Mouse (Mus musculus) left cerebral cortex, adult 8-10 months (tissue): Measurements from ENCODE around the gene Gm13694. TPM values are rescaled to one million over a fixed set of nuclear protein-coding genes. Genes with fewer than 3 reads are reported as not detected.
A peak's percentile ranks its signal among the peaks of the same experiment; 100 is the strongest.
"Not testable (repeated sequence)": the region's sequence is repeated elsewhere in the genome, so short reads cannot be mapped to it uniquely, and the experiment has no call there.

Experiments
- DNase-seq, 2 experiments: peaks; one replicate each; pipeline ENCODE4 v3.0.0; 2022; ENCODE audit warnings: low spot score in 2 of 2
- total RNA-seq, 4 experiments: library from RNA; stranded (reverse); gene quantifications; 2 replicates each; pipeline ENCODE4 v1.2.4; 2022

Gm13694 gene
- total RNA-seq = 1 to 10 TPM; 1.4 to 2.0 (median 1.8) TPM

- not testable (repeated sequence) for DNase-seq
Observed at GRCm38 (mm10) chr2:83978633-83979032, at the start of gene Gm13694. TSS of gene Gm13694 (plus strand) at chr2:83978933.

DNA sequence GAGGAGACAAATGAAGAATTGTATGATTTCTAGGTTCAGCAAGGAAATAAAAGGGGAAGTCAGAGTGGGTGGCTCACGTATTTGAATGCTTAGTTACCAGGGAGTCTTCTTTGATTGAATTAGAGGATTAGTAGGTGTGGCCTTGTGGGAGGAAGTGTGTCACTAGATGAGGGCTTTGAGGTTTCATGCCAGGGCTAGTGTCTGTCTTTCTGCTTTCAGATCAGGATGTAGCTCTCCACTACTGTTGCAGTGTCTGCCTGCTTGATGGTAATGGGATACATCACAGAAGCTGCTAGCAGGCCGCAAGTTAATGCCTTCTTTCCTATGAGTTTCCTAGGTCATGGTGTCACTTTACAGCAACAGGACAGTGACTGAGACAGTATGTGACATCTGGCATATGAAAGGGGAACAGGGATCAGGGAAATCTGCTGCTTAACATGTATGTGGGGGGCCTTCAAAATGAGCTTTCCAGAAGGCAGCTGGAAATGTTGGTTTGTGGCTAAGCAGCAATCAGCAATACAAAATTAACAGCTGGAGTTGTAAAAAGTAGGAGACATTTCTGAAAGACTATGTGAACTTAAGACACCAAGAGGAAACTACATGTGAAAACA, 49.1 kb upstream of the Gm13694 start:
- DNase-seq = no peak

DNA sequence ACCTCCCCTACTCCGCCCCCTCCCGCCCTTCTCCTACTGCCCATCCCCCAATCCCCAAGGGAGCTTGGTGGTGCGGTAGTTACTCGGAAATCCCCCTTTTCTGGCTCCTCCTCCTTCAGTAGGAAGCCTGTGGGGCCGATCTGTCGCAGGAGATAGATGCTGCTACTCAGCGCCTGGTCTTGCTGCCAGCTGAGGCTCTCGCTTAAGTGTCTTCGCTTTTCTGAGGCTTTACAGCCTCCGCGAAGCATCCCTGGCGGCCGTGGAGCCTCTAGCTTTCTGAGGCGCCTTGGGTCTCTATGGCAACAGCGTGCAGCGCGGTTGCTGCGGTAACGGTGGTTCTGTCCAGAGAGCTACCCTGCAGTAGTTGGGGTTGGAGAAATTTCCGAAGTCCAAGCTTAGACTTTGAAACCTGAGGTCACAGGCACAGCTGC, 37.8 kb upstream of the Gm13694 start, which contains the start of gene Zswim2:
Gene Zswim2 (minus strand): TSS at position 298 of the 431 bp plus-strand sequence.
- peak; percentile 86 to 91 for DNase-seq

DNA sequence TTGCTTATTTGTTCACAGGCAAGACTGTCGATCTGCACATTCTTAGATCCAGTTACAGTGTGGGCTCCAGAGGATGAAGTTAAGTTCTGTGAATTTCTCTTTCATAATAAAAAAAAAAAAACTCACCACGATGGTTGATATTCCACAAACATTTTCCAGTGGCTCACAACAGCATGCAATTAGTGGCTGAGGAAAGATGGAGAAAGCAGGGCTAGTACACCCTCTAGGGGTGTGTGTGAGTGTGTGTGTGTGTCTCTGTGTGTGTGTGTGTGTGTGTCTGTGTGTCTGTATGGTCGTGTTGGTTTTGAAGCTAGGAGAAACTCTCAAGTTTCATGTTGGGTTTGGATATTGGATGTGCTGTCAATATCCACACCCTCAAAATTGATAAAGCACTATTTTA, 37.4 kb upstream of the Gm13694 start:
- no peak for DNase-seq

DNA sequence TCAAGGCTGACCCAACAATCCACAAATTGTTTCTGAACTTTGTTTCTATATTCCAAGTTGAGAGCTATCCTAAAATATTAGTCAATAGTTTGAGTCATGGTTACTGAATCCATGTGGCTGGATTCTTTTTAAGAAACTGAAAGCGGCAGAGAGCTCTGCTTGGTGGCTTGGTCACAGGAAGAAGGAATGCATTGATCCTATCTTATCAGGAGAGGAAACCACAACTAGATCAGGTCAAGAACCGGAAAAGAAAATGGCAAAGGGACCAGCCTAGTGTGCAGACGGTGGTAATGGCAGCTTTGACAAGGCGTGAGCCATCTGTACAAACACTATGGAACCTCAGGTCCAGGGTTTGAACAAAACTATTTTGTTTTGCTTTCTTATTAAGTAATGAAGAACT, 36.9 kb upstream of the Gm13694 start:
- DNase-seq = no peak

DNA sequence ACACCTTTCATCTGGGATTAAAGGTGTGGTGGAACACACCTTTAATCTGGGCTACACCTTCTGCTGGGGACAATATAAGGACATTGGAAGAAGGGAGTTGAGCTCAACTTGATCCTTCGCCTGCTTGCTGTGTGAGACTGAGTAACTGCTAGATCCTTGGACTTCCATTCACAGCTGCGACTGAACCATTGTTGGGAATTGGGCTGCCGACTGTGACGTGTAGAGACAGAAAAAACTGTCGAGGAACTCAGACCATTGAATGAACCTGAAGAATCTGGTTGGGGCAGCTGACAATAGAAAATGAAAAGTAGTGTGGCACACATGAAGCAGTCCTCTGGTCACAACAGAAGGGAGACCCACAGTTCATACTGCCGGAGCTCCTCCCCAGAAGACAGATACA, 23.3 kb upstream of the Gm13694 start, which contains the start of gene Gm13698:
Gene Gm13698 (plus strand): TSS at position 301 of the 400 bp plus-strand sequence.
- not testable (repeated sequence) for DNase-seq

GRCm38 (mm10) chr2:83961203-83961602, 17.5 kb upstream of the Gm13694 start, which contains the start of gene Gm13693:
TSS of gene Gm13693 (plus strand) at chr2:83961503.
- DNase-seq = not testable (repeated sequence)

DNA sequence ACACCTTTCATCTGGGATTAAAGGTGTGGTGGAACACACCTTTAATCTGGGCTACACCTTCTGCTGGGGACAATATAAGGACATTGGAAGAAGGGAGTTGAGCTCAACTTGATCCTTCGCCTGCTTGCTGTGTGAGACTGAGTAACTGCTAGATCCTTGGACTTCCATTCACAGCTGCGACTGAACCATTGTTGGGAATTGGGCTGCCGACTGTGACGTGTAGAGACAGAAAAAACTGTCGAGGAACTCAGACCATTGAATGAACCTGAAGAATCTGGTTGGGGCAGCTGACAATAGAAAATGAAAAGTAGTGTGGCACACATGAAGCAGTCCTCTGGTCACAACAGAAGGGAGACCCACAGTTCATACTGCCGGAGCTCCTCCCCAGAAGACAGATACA, 11.7 kb upstream of the Gm13694 start, which contains the start of gene Gm13695:
Gene Gm13695 (plus strand): TSS at position 301 of the 400 bp plus-strand sequence.
- not testable (repeated sequence) for DNase-seq

DNA sequence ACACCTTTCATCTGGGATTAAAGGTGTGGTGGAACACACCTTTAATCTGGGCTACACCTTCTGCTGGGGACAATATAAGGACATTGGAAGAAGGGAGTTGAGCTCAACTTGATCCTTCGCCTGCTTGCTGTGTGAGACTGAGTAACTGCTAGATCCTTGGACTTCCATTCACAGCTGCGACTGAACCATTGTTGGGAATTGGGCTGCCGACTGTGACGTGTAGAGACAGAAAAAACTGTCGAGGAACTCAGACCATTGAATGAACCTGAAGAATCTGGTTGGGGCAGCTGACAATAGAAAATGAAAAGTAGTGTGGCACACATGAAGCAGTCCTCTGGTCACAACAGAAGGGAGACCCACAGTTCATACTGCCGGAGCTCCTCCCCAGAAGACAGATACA, 5.9 kb upstream of the Gm13694 start, which contains the start of gene Gm13696:
Gene Gm13696 (plus strand): TSS at position 301 of the 400 bp plus-strand sequence.
- not testable (repeated sequence) for DNase-seq

- DNase-seq = not testable (repeated sequence)
Observed at GRCm38 (mm10) chr2:83984443-83984842, 5.7 kb downstream of the Gm13694 start, which contains the start of gene Gm13697. TSS of gene Gm13697 (plus strand) at chr2:83984743.

DNA sequence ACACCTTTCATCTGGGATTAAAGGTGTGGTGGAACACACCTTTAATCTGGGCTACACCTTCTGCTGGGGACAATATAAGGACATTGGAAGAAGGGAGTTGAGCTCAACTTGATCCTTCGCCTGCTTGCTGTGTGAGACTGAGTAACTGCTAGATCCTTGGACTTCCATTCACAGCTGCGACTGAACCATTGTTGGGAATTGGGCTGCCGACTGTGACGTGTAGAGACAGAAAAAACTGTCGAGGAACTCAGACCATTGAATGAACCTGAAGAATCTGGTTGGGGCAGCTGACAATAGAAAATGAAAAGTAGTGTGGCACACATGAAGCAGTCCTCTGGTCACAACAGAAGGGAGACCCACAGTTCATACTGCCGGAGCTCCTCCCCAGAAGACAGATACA, 11.5 kb downstream of the Gm13694 start, which contains the start of gene Gm13691:
Gene Gm13691 (plus strand): TSS at position 301 of the 400 bp plus-strand sequence.
- DNase-seq = not testable (repeated sequence)

GRCm38 (mm10) chr2:83993639-83994255, 15.0 kb downstream of the Gm13694 start:
- DNase-seq = not testable (repeated sequence)

- DNase-seq = not testable (repeated sequence)
Observed at GRCm38 (mm10) chr2:83994526-83994925, 15.8 kb downstream of the Gm13694 start.

- DNase-seq = no peak
Observed at GRCm38 (mm10) chr2:84008913-84009312, 30.2 kb downstream of the Gm13694 start.

DNA sequence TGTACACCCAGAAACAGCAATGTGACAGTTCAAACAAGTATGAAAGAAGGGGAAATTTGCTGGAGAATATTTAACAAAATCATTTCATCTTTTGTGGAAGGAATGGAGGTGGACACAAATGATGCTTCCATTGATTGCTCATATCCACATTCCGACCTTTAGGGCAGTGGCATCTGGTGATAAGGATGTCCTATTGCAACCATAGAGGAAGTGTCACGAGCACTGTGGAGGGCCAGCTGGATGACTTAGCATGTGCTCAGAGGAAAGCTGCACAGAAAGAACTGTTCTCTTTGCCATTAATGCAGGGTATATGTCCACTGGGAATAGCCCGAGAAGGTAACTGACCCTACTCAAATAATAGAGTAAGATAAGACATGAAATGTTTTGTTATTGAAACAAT, 31.1 kb downstream of the Gm13694 start:
- DNase-seq = no peak

GRCm38 (mm10) chr2:84014572-84014971, 35.8 kb downstream of the Gm13694 start:
- DNase-seq = no peak

DNA sequence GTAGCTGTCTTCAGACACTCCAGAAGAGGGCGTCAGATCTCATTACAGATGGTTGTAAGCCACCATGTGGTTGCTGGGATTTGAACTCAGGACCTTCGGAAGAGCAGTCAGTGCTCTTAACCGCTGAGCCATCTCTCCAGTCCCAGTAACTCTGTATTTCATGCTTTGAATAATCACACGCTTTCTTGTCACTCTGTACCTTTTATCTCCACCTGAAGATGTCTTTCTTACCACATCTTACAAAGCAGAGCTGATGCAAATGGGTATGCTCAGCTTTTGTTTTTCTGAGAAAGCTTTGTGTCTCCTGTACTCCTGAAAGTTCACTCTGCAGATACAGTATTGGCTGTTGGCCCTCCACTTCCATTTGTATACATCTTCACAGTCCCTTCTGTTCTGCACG, 37.6 kb downstream of the Gm13694 start:
- not testable (repeated sequence) for DNase-seq

DNA sequence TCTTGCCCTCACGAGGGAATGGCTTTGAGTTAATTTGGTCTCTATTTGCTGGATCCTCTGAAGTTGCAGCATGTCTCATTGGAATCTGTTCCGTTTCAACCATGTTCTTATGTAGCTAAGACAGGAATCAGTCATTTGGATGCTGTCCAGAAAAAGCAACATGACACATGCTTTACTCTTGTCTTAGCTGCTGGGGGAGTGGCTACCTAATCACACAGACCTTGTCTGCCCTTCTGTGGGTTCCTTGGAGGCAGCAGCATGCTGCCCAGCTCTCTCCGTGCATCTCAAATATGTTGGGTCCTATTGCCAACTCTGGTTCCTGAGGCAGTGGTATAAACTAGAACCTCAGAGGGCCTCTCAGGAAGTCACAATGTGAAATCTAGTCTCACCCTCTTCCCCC, 39.6 kb downstream of the Gm13694 start:
- no peak for DNase-seq

- no peak for DNase-seq
Observed at GRCm38 (mm10) chr2:84019519-84020305, 41.0 kb downstream of the Gm13694 start.

GRCm38 (mm10) chr2:84021930-84022329, 43.2 kb downstream of the Gm13694 start:
- no peak for DNase-seq

DNA sequence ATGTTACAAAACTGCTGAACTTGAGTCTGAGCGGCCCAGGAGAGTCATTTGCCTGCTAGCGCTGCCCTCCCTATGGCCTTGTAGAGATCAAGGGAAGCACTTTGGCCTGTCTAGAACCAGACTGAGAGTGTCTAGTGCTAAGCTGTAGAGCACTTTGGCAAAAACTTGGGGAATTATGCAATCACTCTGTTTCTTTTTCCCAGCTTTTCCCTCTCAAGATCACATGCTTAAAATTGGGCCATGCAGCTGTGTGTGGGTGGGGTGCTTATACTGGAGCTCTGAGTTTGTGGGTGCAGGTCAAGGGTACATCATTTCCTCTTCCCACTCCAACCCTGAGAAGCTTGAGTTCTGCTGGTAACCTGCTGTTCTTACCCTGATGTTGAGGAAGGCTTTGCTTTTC, 44.2 kb downstream of the Gm13694 start:
- DNase-seq = peak; percentile 7 to 62

DNA sequence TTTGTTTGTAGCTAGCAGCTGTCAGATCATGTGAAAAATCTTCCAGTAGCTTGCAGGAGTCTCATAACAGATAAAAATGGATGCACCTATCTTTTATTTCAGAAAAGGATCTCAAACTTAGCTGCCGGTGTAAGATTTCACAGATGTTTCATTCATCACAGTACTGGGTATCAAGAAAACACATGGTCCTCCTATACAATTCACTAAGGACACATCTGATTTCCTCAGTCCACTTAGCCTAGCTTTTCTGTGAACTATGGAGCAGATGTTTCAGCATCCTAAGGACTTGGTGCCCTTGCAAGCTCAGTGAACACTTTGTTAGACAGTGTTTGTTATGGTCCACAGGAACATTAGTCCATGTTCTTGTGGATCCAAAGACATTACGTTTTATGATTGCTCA, 44.6 kb downstream of the Gm13694 start:
- DNase-seq = no peak
